Mouse (Mus musculus) forebrain, embryonic 12.5 days (tissue): ENCODE results near the gene Mis18bp1. TPM values are rescaled to one million over a fixed set of nuclear protein-coding genes. Genes with fewer than 3 reads are reported as not detected.
"Not testable (repeated sequence)": the region's sequence is repeated elsewhere in the genome, so short reads cannot be mapped to it uniquely, and the experiment has no call there.

Experiments used
- ATAC-seq: fragments of 200-750 bp; cut with Nextera tagmentation; 2 replicates; pipeline ENCODE4 v1.8.0; 2017; ENCODE audit warnings: moderate TSS enrichment; ENCODE audit not compliant: low FRiP score
- H3K27ac ChIP-seq: fragments of 300-500 bp; sonication (generic); 2 replicates; pipeline ENCODE4 v1.5.1; 2016; ENCODE audit warnings: mild to moderate bottlenecking
- H3K27me3 ChIP-seq: fragments of 300-500 bp; sonication (generic); 2 replicates; pipeline ENCODE4 v1.6.1; 2016; ENCODE audit warnings: mild to moderate bottlenecking
- H3K36me3 ChIP-seq: fragments of 300-500 bp; sonication (generic); replicated peaks from 2 replicates; pipeline ENCODE4 v1.6.1; 2016; ENCODE audit warnings: mild to moderate bottlenecking
- H3K4me1 ChIP-seq: fragments of 300-500 bp; sonication (generic); 2 replicates; pipeline ENCODE4 v1.6.1; 2016
- H3K4me2 ChIP-seq: fragments of 300-500 bp; sonication (generic); 2 replicates; pipeline ENCODE4 v1.6.1; 2016; ENCODE audit warnings: mild to moderate bottlenecking, moderate library complexity
- H3K4me3 ChIP-seq: fragments of 300-500 bp; sonication (generic); replicated peaks from 2 replicates; pipeline ENCODE4 v1.5.1; 2016; ENCODE audit warnings: mild to moderate bottlenecking
- H3K9ac ChIP-seq: fragments of 300-500 bp; sonication (generic); 2 replicates; pipeline ENCODE4 v1.6.1; 2016; ENCODE audit warnings: mild to moderate bottlenecking
- H3K9me3 ChIP-seq: fragments of 300-500 bp; sonication (generic); 2 replicates; pipeline ENCODE4 v1.6.1; 2016
- WGBS: fragments of 180-500 bp; shearing (Covaris S2); methylation state at CpG from one replicate; pipeline ENCODE4 v1.1.7; 2016; 5-methylcytosine and 5-hydroxymethylcytosine counted together
- polyA plus RNA-seq: library from polyadenylated mRNA; unstranded; fragments of >200 nt; fragmentation: Nextera tagmentation; extraction: Ambion mirVana; gene quantifications from 2 replicates; pipeline ENCODE4 v1.2.1, GENCODE M21; 2016

Mis18bp1 gene
- 83.4 and 87.2 TPM in 2 replicates for polyA plus RNA-seq

- Histone ChIP-seq H3K27ac (peak within 1 kb of the TSS; percentile 92), H3K4me3 (peak within 1 kb of the TSS; percentile 81), H3K9ac (peak within 1 kb of the TSS; percentile 79), H3K4me2 (peak within 1 kb of the TSS; percentile 59), H3K4me1 (peaks cover 14% of the 10 kb centered on the region), H3K9me3 (peaks cover 8% of the 10 kb centered on the region), H3K36me3 (peaks cover 4% of the 10 kb centered on the region; the same call in 1 of the 2 replicates), H3K27me3 (no peaks in the 10 kb centered on the region)
- under 1% methylated on average over 70 of the region's 70 CpGs for WGBS
- peak; percentile 99 for ATAC-seq
Measured at GRCm38 (mm10) chr12:65172021-65172951, at the start of gene Mis18bp1. Gene Mis18bp1 (minus strand): TSS chr12:65172604.

GRCm38 (mm10) chr12:65216404-65216840 lies 44.0 kb upstream of the Mis18bp1 start:
- peak overlapping the region; percentile 60 for H3K27ac ChIP-seq
- H3K9me3 ChIP-seq = no peaks in the 10 kb centered on the region
- H3K36me3 ChIP-seq = no peaks in the 10 kb centered on the region
- ATAC-seq = peak; percentile 85; the same call in 1 of the 2 replicates
- H3K4me3 ChIP-seq = no peak overlapping the region
- 40% methylated on average over 6 of the region's 6 CpGs for WGBS
- peaks cover 7% of the 10 kb centered on the region; the same call in 1 of the 2 replicates for H3K4me1 ChIP-seq
- no peaks in the 10 kb centered on the region for H3K27me3 ChIP-seq
- H3K9ac ChIP-seq = no peak overlapping the region
- H3K4me2 ChIP-seq = no peak overlapping the region

DNA sequence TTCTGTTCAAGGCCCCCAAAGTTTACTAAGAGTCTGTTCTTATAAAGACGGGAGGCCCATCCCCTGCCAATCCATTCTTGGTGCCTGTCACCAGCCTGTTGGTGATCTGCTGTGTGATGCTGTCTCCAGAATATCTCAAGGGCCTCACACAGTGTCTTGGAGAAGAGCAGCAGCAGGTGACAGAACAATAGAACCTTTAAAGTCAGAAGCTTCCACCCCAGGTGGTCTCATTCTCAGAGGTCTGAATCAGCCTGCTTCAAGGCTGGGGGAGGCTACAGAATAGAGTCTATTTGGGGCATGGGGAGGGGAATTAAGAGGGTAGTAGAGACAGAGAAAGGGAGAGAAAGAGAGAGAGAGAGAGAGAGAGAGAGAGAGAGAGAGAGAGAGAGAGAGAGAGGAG lies 34.0 kb upstream of the Mis18bp1 start:
- Histone ChIP-seq H3K9ac (no peak overlapping the region), H3K36me3 (no peaks in the 10 kb centered on the region), H3K27ac (no peak overlapping the region), H3K4me2 (no peak overlapping the region), H3K27me3 (no peaks in the 10 kb centered on the region), H3K9me3 (no peaks in the 10 kb centered on the region), H3K4me3 (no peak overlapping the region), H3K4me1 (no peaks in the 10 kb centered on the region)
- ATAC-seq = no peak
- 33% methylated on average over 1 of the region's 1 CpGs for WGBS

GRCm38 (mm10) chr12:65201812-65202211 lies 29.4 kb upstream of the Mis18bp1 start:
- Histone ChIP-seq H3K9ac (no peak overlapping the region), H3K4me1 (no peaks in the 10 kb centered on the region), H3K4me2 (no peak overlapping the region), H3K4me3 (no peak overlapping the region), H3K9me3 (no peaks in the 10 kb centered on the region), H3K27ac (no peak overlapping the region), H3K36me3 (no peaks in the 10 kb centered on the region), H3K27me3 (no peaks in the 10 kb centered on the region)
- 98% methylated on average over 2 of the region's 2 CpGs for WGBS
- no peak for ATAC-seq

- ATAC-seq = no peak
Measured at GRCm38 (mm10) chr12:65194003-65194530, 21.7 kb upstream of the Mis18bp1 start.

GRCm38 (mm10) chr12:65189213-65189612 lies 16.8 kb upstream of the Mis18bp1 start:
- H3K9me3 ChIP-seq = no peaks in the 10 kb centered on the region
- WGBS = 77% methylated on average over 2 of the region's 2 CpGs
- no peak for ATAC-seq

More at GRCm38 (mm10) chr12:65194003-65194530, 21.7 kb upstream of the Mis18bp1 start:
- no peaks in the 10 kb centered on the region for H3K9me3 ChIP-seq
- 79% methylated on average over 5 of the region's 5 CpGs for WGBS
- no peaks in the 10 kb centered on the region for H3K27me3 ChIP-seq
- no peak overlapping the region for H3K4me3 ChIP-seq
- no peak overlapping the region for H3K9ac ChIP-seq
- H3K27ac ChIP-seq = no peak overlapping the region
- H3K4me1 ChIP-seq = no peaks in the 10 kb centered on the region
- no peaks in the 10 kb centered on the region for H3K36me3 ChIP-seq
- no peak overlapping the region for H3K4me2 ChIP-seq

GRCm38 (mm10) chr12:65187365-65187764 lies 15.0 kb upstream of the Mis18bp1 start:
- no peak overlapping the region for H3K4me3 ChIP-seq
- no peaks in the 10 kb centered on the region for H3K27me3 ChIP-seq
- no peaks in the 10 kb centered on the region for H3K36me3 ChIP-seq
- no peak overlapping the region for H3K4me2 ChIP-seq
- WGBS = 59% methylated on average over 3 of the region's 3 CpGs
- H3K9ac ChIP-seq = no peak overlapping the region
- no peaks in the 10 kb centered on the region for H3K9me3 ChIP-seq
- no peaks in the 10 kb centered on the region for H3K4me1 ChIP-seq
- no peak overlapping the region for H3K27ac ChIP-seq
- no peak for ATAC-seq

More at GRCm38 (mm10) chr12:65189213-65189612, 16.8 kb upstream of the Mis18bp1 start:
- no peaks in the 10 kb centered on the region for H3K27me3 ChIP-seq
- no peaks in the 10 kb centered on the region for H3K36me3 ChIP-seq
- no peak overlapping the region for H3K4me3 ChIP-seq
- H3K27ac ChIP-seq = no peak overlapping the region
- no peaks in the 10 kb centered on the region for H3K4me1 ChIP-seq
- H3K4me2 ChIP-seq = no peak overlapping the region
- H3K9ac ChIP-seq = no peak overlapping the region

- Histone ChIP-seq H3K4me2 (no peak overlapping the region), H3K4me3 (no peak overlapping the region), H3K27me3 (no peaks in the 10 kb centered on the region), H3K9ac (no peak overlapping the region), H3K36me3 (no peaks in the 10 kb centered on the region), H3K4me1 (peaks cover 14% of the 10 kb centered on the region), H3K9me3 (no peaks in the 10 kb centered on the region), H3K27ac (no peak overlapping the region)
- WGBS = 92% methylated on average over 5 of the region's 5 CpGs
- no peak for ATAC-seq
Measured at GRCm38 (mm10) chr12:65173736-65174135, 1.3 kb upstream of the Mis18bp1 start.

DNA sequence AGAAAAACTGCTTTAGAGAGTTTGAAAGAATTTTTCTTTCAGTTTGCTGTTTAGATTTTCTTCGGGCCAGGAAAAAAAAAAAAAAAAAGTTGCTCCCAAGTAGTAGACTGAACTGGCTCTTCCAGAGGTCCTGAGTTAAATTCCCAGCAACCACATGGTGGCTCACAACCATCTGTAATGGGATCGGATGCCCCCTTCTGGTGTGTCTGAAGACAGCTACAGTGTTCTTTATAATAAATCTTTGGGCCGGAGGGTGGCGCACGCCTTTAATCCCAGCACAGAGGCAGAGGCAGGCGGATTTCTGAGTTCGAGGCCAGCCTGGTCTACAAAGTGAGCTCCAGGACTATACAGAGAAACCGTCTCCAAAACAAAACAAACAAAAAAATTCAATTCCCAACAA lies 555 bp upstream of the Mis18bp1 start:
- Histone ChIP-seq H3K4me1 (peaks cover 14% of the 10 kb centered on the region), H3K4me2 (peak overlapping the region; percentile 59), H3K27ac (peak overlapping the region; percentile 92), H3K4me3 (peak overlapping the region; percentile 81), H3K9ac (peak overlapping the region; percentile 79; the same call in 1 of the 2 replicates)
- not testable (repeated sequence) for H3K36me3 ChIP-seq, H3K27me3 ChIP-seq, H3K9me3 ChIP-seq
- ATAC-seq = peak; percentile 49
- WGBS = 28% methylated on average over 8 of the region's 8 CpGs

DNA sequence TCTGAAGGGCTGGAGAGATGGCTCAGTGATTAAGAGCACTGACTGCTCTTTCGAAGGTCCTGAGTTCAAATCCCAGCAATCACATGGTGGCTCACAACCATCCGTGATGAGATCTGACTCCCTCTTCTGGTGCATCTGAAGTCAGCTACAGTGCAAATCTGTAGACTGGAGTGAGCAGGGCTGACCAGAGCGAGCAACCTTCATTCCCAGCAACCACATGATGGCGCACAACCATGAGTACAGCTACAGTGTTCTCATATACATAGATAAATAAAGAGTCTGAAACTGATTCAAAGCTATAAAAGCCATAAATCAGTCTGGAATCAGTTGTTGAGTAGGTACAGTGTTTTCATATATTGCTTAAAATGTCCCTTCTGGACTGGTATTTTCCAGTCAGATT lies 36.3 kb downstream of the Mis18bp1 start:
- not testable (repeated sequence) for H3K4me2 ChIP-seq, ATAC-seq, H3K9me3 ChIP-seq, H3K9ac ChIP-seq, H3K27me3 ChIP-seq, H3K4me3 ChIP-seq, H3K4me1 ChIP-seq, H3K27ac ChIP-seq
- WGBS = 94% methylated on average over 4 of the region's 4 CpGs
- H3K36me3 ChIP-seq = peaks cover 43% of the 10 kb centered on the region

- 95% methylated on average over 5 of the region's 5 CpGs for WGBS
- H3K36me3 ChIP-seq = peaks cover 65% of the 10 kb centered on the region
- no peaks in the 10 kb centered on the region for H3K9me3 ChIP-seq
- H3K4me2 ChIP-seq = no peak overlapping the region
- no peak overlapping the region for H3K27ac ChIP-seq
- H3K4me1 ChIP-seq = no peaks in the 10 kb centered on the region
- H3K27me3 ChIP-seq = no peaks in the 10 kb centered on the region
- no peak overlapping the region for H3K4me3 ChIP-seq
- ATAC-seq = no peak
- H3K9ac ChIP-seq = no peak overlapping the region
Measured at GRCm38 (mm10) chr12:65119451-65119850, 53.0 kb downstream of the Mis18bp1 start.

- Histone ChIP-seq H3K9me3 (no peaks in the 10 kb centered on the region), H3K4me2 (no peak overlapping the region), H3K36me3 (peaks cover 64% of the 10 kb centered on the region), H3K4me1 (no peaks in the 10 kb centered on the region), H3K27ac (no peak overlapping the region), H3K9ac (no peak overlapping the region), H3K4me3 (no peak overlapping the region), H3K27me3 (no peaks in the 10 kb centered on the region)
- ATAC-seq = no peak
- WGBS = 84% methylated on average over 7 of the region's 7 CpGs
Measured at GRCm38 (mm10) chr12:65118968-65119367, 53.4 kb downstream of the Mis18bp1 start.
